Mouse (Mus musculus): ENCODE data around the gene Cldn16. TPM values are rescaled to one million over a fixed set of nuclear protein-coding genes. Genes with fewer than 3 reads are reported as not detected.

Cldn16 gene
- not detected in 2 replicates for polyA plus RNA-seq (2012; rRNA removed)

DNA sequence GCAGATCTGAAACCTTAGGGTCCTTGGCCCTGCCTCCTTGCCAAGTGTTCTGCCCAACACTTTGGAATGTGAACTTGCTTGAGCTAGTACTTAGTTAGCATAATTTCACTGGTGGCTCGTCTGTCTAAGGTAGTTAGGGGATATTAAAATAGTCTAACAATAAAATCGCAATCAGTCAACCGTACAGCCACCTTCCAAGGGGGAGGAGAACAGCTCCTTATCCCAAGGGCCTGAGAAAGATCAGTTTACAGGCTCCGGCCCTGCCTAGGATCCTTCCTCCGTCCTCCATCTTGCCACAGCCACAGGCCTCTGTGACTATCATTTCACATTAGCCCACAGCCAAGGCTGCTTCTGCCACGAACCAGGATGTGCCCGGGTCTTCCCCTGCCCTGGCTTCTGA, at the start of gene Cldn16:
Gene Cldn16 (plus strand): TSS at position 301 of the 400 bp plus-strand sequence.
- TF ChIP-seq CTCF (IDR thresholded peaks at IDR 0.05; ENCODE audit: extremely low read depth, insufficient read depth, insufficient read length, insufficient replicate concordance) (no peak), POLR2A (IDR thresholded peaks at IDR 0.05; ENCODE audit: low read depth, low read length) (no peak)
- Histone ChIP-seq H3K4me1 (ENCODE audit: control insufficient read depth, insufficient read depth, insufficient read length) (no peaks in the 10 kb centered on the region), H3K27ac (ENCODE audit: insufficient read depth, low read length) (no peak within 1 kb of the TSS), H3K4me3 (ENCODE audit: extremely low read depth, insufficient read depth, insufficient read length) (no peak within 1 kb of the TSS), H3K36me3 (ENCODE audit: control insufficient read depth, insufficient read depth, low read length) (no peaks in the 10 kb centered on the region), H3K27me3 (ENCODE audit: control insufficient read depth, insufficient read depth, low read length) (no peaks in the 10 kb centered on the region)
- WGBS = 86% methylated on average over 7 of the region's 7 CpGs
- no peak for DNase-seq (ENCODE audit: low read depth in 1 of 2, low spot score in 2 of 2)

DNA sequence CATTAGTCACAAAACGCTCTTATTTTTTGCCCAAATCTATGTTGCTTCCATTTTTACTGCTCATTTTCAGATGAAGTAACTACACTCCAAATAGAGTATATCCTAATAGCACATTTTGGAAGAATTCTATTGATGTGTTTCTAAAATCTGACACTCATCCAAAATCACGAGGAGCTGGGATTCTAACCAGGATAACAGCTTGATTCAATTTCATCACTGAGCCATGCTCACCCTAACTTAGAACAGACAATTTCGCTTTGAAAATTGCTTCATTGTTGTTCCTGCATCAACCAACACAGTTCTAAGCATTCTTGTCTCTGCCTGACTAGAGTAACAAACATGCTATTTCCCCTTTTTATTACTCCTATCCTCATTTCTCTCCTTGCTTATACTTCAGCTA, 44.3 kb upstream of the Cldn16 start:
- TF ChIP-seq CTCF (IDR thresholded peaks at IDR 0.05; ENCODE audit: extremely low read depth, insufficient read depth, insufficient read length, insufficient replicate concordance) (no peak), POLR2A (IDR thresholded peaks at IDR 0.05; ENCODE audit: low read depth, low read length) (no peak)
- Histone ChIP-seq H3K27me3 (ENCODE audit: control insufficient read depth, insufficient read depth, low read length) (no peaks in the 10 kb centered on the region), H3K4me1 (ENCODE audit: control insufficient read depth, insufficient read depth, insufficient read length) (no peaks in the 10 kb centered on the region), H3K4me3 (ENCODE audit: extremely low read depth, insufficient read depth, insufficient read length) (no peak overlapping the region), H3K36me3 (ENCODE audit: control insufficient read depth, insufficient read depth, low read length) (no peaks in the 10 kb centered on the region), H3K27ac (ENCODE audit: insufficient read depth, low read length) (no peak overlapping the region)
- WGBS = 85% methylated on average over 3 of the region's 3 CpGs
- DNase-seq (ENCODE audit: low read depth in 1 of 2, low spot score in 2 of 2) = no peak

DNA sequence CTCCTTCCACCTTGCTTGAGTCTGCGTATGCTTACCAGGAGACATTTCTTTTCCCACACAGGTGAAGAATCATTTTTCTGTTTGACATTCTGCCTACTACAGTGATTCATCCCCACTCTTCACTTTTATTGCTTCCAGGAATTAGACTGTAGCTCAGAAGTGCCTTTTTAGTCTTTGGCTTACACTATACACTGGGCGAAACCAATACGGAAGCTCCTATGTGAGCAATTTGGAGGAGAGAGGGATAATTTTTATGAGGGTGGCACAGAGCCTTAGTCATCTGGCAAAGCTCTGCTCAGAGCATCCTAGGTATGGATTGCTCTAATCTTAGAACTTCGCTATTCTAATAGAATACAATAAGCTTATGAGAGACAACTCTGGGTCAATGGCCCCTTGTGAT, 40.9 kb upstream of the Cldn16 start:
- H3K36me3 ChIP-seq (ENCODE audit: control insufficient read depth, insufficient read depth, low read length) = no peaks in the 10 kb centered on the region
- no peaks in the 10 kb centered on the region for H3K4me1 ChIP-seq (ENCODE audit: control insufficient read depth, insufficient read depth, insufficient read length)
- no peaks in the 10 kb centered on the region for H3K27me3 ChIP-seq (ENCODE audit: control insufficient read depth, insufficient read depth, low read length)
- DNase-seq (ENCODE audit: low read depth in 1 of 2, low spot score in 2 of 2) = no peak
- no peak overlapping the region for H3K27ac ChIP-seq (ENCODE audit: insufficient read depth, low read length)
- WGBS = 92% methylated on average over 4 of the region's 4 CpGs
- H3K4me3 ChIP-seq (ENCODE audit: extremely low read depth, insufficient read depth, insufficient read length) = no peak overlapping the region
- TF ChIP-seq CTCF (IDR thresholded peaks at IDR 0.05; ENCODE audit: extremely low read depth, insufficient read depth, insufficient read length, insufficient replicate concordance) (no peak), POLR2A (IDR thresholded peaks at IDR 0.05; ENCODE audit: low read depth, low read length) (no peak)

DNA sequence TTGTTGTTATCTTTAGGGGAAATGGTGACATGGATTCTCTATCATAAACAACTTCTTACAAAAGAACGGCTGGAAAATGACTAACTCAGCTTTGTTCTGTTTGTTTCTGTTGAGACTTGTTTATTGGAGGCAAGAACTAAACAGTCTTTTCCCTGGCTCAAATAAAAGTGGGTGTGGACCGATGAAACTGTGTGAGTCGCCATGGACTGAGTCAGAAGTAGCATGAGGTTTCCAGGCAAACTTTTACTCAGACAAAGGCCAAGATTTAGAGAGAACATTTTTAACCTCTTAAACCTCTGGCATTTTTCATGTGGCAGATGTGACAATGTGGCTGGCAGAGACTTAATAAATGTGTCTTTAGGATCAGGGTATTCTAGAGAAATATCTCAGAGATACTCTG, 32.7 kb upstream of the Cldn16 start:
- no peak for TF ChIP-seq CTCF (IDR thresholded peaks at IDR 0.05; ENCODE audit: extremely low read depth, insufficient read depth, insufficient read length, insufficient replicate concordance)
- TF ChIP-seq POLR2A (IDR thresholded peaks at IDR 0.05; ENCODE audit: low read depth, low read length) = no peak
- WGBS = 70% methylated on average over 3 of the region's 3 CpGs
- DNase-seq (ENCODE audit: low read depth in 1 of 2, low spot score in 2 of 2) = no peak
- Histone ChIP-seq H3K27me3 (ENCODE audit: control insufficient read depth, insufficient read depth, low read length) (no peaks in the 10 kb centered on the region), H3K4me1 (ENCODE audit: control insufficient read depth, insufficient read depth, insufficient read length) (no peaks in the 10 kb centered on the region), H3K36me3 (ENCODE audit: control insufficient read depth, insufficient read depth, low read length) (no peaks in the 10 kb centered on the region), H3K27ac (ENCODE audit: insufficient read depth, low read length) (no peak overlapping the region), H3K4me3 (ENCODE audit: extremely low read depth, insufficient read depth, insufficient read length) (no peak overlapping the region)

DNA sequence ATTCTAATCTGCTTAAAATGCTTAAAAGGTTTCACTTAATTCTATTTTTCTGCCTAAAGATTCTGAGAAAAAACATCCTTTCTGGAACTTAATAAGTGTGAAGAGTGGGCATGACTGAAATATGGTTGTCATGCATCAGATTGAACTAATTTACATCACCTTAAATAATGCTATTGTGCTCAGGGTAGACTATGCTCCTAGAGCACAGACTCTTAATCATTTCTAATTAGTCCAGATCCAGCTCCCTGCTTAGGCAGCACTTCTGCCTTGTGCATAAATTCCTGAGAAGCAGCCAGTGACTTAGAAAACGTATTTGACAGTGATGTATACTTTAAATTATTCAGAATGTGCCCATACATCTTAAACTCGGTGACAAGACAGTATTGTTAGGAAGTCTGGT, 29.4 kb upstream of the Cldn16 start:
- WGBS = 54% methylated on average over 2 of the region's 2 CpGs
- no peak for DNase-seq (ENCODE audit: low read depth in 1 of 2, low spot score in 2 of 2)
- H3K27ac ChIP-seq (ENCODE audit: insufficient read depth, low read length) = no peak overlapping the region
- no peaks in the 10 kb centered on the region for H3K36me3 ChIP-seq (ENCODE audit: control insufficient read depth, insufficient read depth, low read length)
- TF ChIP-seq CTCF (IDR thresholded peaks at IDR 0.05; ENCODE audit: extremely low read depth, insufficient read depth, insufficient read length, insufficient replicate concordance) = no peak
- TF ChIP-seq POLR2A (IDR thresholded peaks at IDR 0.05; ENCODE audit: low read depth, low read length) = no peak
- no peaks in the 10 kb centered on the region for H3K27me3 ChIP-seq (ENCODE audit: control insufficient read depth, insufficient read depth, low read length)
- no peaks in the 10 kb centered on the region for H3K4me1 ChIP-seq (ENCODE audit: control insufficient read depth, insufficient read depth, insufficient read length)
- H3K4me3 ChIP-seq (ENCODE audit: extremely low read depth, insufficient read depth, insufficient read length) = no peak overlapping the region

DNA sequence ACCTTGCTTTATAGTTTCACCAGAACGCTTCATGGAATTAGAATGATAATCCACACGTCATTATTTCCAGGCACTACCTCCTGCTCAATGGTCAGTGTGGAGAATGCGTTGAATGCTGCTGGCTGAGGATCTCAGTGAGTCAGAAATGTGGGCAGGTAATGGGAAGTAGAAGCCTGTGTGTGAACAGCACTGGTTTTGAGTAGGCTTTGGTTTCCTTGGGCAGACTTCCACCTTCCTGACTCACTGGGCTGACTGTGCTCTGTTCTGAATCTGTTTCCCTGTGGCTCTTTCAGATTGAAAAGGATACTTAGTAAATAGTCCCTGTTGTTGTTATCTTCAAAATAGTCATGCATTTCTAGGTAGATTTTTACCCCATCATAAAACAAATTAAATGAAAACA, 22.9 kb upstream of the Cldn16 start:
- Histone ChIP-seq H3K4me1 (ENCODE audit: control insufficient read depth, insufficient read depth, insufficient read length) (no peaks in the 10 kb centered on the region), H3K27ac (ENCODE audit: insufficient read depth, low read length) (no peak overlapping the region), H3K27me3 (ENCODE audit: control insufficient read depth, insufficient read depth, low read length) (no peaks in the 10 kb centered on the region), H3K36me3 (ENCODE audit: control insufficient read depth, insufficient read depth, low read length) (no peaks in the 10 kb centered on the region), H3K4me3 (ENCODE audit: extremely low read depth, insufficient read depth, insufficient read length) (no peak overlapping the region)
- 81% methylated on average over 3 of the region's 3 CpGs for WGBS
- DNase-seq (ENCODE audit: low read depth in 1 of 2, low spot score in 2 of 2) = no peak
- TF ChIP-seq POLR2A (IDR thresholded peaks at IDR 0.05; ENCODE audit: low read depth, low read length) (no peak), CTCF (IDR thresholded peaks at IDR 0.05; ENCODE audit: extremely low read depth, insufficient read depth, insufficient read length, insufficient replicate concordance) (no peak)

DNA sequence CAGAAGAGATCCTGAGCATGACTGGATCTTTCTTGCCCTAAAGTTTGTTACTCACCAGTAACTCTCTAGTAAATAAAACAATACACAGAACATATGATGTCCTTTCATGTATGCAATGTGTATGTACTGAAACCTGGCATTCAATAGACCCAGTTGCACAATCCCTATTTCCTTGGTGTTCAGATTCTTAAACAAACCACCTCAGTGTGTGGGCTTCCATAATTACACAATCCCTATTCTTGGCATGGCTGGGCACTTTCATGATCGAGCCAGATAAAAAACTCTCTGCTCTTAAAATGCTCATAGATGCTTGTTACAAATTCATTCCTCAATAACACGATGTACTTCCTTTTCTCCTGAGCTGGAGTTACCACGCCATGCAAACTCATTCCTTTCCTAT, 21.8 kb upstream of the Cldn16 start:
- H3K36me3 ChIP-seq (ENCODE audit: control insufficient read depth, insufficient read depth, low read length) = no peaks in the 10 kb centered on the region
- WGBS = 80% methylated on average over 3 of the region's 3 CpGs
- H3K4me1 ChIP-seq (ENCODE audit: control insufficient read depth, insufficient read depth, insufficient read length) = no peaks in the 10 kb centered on the region
- H3K27me3 ChIP-seq (ENCODE audit: control insufficient read depth, insufficient read depth, low read length) = no peaks in the 10 kb centered on the region
- H3K27ac ChIP-seq (ENCODE audit: insufficient read depth, low read length) = no peak overlapping the region
- no peak overlapping the region for H3K4me3 ChIP-seq (ENCODE audit: extremely low read depth, insufficient read depth, insufficient read length)
- no peak for DNase-seq (ENCODE audit: low read depth in 1 of 2, low spot score in 2 of 2)
- TF ChIP-seq CTCF (IDR thresholded peaks at IDR 0.05; ENCODE audit: extremely low read depth, insufficient read depth, insufficient read length, insufficient replicate concordance) = no peak
- no peak for TF ChIP-seq POLR2A (IDR thresholded peaks at IDR 0.05; ENCODE audit: low read depth, low read length)

Data from spleen, adult 2 months (tissue).